Mouse (Mus musculus) cerebellum, adult 9-11 months (tissue): ENCODE results near the gene Zfp423.

Experiments
- DNase-seq: peaks from one replicate; pipeline ENCODE4 v3.0.0; 2022

Zfp423 gene

DNA sequence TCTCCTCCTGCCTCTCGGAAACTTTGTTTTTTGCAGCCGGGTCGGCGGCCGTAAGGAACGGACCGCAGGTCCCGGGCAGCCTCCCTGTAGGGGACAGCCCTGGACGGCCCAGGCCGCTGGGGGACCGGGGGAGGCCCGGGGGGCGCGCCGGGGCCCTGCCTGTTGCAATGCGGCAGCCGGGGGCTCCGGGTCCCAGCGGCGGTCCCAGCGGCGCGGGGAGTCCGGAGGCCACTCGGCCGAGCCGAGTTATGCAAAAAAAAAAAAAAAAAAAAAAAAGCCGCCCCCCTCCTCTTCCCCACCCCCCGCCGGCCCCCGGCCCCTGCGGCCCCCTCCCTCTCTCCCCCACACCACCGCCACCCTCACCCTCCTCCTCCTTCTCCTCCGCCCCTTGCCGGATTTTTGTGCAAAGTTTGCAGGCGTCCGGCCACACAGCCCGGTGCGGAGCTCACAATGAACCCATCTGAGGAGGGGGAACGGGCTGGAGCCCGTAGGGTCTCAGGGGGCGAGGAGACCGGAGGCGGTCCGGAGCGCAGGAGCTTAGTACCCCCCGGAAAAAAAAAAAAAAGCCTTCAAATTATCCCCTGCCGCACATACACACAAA, at the start of gene Zfp423:
Gene Zfp423 (minus strand): TSS at position 276 of the 601 bp plus-strand sequence.
- DNase-seq = peak; percentile 60

DNA sequence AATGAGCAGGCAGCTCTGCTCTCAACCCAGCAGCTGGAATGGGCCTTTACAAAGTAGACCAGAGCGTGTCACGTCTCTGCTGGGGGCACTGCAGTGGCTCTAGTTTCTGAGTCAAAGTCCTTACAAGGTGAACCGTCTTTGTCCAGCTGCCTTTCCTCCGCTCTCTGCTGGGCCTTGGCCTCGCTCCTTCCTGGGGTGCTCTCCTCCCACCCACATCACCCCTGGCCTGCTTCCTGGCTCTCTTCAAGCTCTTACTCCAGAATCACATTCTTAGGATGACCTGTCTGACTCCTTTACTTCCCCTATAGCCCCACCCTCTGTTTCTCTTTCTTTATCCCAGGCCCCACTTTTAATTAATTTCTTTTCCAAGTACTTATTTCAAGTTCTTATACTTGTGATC, 47.4 kb upstream of the Zfp423 start:
- DNase-seq = no peak

DNA sequence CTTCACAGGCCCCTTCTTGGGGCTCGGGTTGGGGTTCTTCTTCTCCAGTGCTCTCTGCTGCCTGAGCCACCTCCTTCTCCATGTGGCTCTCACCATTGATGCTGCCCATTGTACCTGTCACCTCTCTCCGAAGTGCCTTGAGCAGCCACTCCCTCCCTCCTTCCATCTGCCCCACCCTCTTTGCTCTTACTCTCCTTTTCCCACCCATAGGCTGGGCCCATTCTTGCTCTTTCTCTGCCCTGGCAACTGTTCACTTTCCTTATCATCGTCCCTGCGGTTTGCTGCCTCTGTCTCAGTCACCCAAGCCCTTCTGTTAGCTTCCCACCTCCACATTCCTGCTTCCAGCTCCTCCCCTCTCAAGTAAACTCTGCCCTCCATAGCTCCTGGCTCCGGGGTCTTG, 25.4 kb upstream of the Zfp423 start:
- DNase-seq = no peak

DNA sequence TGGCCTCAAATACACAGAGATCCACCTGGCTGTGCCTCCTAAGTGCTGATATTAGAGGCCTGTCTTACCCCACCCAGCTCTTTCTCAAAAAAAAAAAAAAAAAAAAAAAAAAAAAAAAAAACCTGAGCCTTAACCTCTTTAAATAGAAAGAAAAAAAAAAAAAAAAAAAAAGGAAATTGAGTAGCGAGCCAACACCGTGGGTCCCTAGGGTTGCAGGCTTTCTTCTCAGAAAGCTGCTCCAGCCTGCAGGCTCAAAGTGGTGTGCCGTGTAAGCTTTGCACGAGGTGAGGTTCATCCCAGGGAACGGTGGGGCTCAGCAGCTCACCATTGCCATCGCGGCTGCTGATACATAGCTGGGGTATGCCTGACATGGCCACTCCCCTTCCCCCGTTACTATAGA, 24.6 kb upstream of the Zfp423 start:
- DNase-seq = no peak

DNA sequence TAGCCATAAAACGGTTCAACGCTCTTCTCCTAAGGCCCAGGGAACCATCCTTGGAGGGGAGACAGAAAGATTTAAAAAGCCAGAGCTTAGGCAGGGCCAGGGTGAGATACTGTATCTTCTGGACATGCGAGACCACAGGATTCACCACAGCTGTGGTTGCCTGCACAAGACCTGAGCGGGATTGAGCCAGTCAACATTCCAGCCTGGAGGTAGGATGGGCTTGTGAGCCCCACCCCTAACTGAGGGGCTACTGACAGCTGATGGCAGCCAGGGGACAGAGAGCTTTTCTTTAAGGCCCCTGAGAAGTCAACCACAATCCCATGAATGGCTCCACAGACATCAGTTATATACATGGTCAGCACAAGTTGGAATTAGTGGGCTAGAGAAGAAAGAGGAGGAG, 23.5 kb upstream of the Zfp423 start:
- DNase-seq = no peak

DNA sequence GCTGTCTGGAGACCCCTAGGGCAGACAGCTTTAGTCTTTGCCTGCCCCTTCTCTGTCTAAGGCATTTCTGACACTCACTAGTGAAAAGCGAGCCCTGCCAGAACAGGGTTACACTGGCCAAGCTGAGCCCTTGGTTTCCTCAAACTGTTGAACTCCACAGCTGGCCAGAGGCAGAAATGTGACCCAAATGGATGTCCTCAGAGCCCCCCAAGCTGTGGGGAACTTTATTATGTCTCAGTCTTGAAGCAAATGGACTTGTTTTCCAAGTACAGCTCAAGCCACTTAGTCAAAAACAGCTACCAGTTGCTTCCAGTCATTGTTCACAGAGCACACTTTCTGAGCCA, 16.0 kb upstream of the Zfp423 start:
- DNase-seq = no peak

DNA sequence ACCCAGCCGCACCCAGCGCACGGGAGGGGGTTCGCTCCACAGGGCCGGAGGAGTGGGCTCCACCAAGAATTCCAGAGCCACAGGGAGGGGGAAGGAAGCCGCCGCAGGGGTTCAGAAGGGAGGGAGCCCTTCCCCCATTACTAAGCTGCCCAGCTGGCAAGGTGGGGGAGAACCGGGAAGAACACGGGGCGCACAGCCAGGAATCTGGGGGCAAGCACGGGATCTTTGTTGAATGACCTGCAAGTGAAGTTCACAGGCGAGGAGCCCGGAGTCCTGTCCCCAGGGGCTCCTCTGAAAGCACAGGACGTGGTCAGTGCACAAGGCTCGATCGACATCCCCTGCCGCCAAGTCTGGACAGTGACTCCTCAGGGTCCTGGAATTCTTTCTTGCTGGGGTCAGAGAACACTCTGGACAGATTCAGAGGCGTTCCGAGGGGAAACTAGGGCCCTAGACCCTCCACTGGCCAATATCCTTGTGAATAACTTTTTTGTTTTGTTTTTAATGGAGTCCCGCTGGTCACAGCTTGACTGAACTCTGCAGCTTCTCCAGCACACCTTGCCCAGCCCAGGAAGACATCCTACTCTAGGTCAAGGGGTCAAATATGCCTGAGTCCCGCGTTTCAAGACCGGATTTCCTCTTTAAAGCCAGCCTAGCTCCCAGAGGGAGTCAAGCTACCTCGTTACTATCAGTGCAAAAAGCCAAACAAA, 15.5 kb upstream of the Zfp423 start:
- DNase-seq = peak; percentile 20

DNA sequence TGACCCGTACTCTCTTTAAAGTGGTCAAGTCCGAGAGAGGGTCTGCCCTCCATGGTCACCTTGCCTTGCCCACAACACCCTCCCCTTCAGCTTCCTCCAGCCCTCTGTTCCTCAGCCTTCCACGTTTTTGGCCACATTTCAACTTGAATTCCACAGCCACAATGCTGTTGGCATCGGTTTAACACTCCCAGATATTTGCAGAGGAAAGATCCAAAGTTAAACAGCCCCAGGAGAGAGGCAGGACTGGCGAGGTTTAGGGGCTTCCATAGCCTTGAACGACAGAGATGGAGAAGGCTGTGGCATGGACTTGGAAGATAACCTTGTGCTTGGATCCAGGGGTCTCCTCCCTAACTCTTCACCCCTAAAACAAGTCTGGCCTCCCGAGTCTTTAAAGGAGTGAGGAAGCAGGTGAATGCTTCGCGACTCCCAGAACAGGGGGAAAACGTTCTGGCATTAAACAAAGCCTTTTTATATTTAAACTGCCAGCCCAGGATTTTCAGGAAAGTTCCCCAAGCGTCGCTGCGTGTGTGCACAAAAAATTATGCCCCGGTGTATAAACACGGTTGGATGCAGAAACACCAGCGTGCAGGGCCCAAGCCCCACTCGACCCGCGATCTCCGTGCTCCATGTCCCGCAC, 14.8 kb upstream of the Zfp423 start:
- no peak for DNase-seq

DNA sequence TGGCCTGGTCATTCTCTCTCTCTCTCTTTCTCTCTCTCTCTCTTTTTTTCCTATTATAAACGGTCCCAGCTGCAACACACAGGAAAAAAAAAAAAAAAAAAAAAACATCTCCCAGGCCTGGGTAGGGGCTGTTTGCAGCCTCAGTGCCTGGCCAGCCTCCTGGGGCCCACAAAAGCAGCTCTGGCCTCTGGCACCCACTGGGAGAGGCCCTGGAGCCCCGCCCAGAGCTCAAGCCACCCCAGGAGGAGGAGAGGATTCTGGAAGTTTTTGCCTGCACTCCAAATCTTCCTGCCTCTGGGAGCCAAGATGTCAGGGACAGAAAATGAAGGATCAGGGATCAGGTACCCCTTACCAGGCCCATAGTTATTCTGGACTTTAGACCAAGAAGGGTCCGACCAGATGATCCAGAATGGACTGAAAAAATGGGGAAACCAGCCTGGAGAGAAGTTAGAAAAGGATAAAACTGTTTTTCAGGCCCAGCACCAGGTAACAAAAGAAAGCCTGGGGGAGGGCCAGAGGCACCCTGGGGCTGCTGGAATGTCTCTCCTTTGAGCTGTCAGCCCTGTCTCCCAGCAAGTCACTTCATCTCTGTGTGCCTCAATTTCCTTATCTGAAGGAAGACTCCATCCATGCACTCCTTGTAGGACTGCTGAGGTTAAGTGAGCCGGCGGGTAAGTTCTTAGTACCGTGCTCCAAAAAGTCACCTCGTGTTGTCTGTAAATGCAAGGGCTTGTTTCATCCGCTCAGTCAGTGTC, 8.6 kb upstream of the Zfp423 start:
- no peak for DNase-seq

DNA sequence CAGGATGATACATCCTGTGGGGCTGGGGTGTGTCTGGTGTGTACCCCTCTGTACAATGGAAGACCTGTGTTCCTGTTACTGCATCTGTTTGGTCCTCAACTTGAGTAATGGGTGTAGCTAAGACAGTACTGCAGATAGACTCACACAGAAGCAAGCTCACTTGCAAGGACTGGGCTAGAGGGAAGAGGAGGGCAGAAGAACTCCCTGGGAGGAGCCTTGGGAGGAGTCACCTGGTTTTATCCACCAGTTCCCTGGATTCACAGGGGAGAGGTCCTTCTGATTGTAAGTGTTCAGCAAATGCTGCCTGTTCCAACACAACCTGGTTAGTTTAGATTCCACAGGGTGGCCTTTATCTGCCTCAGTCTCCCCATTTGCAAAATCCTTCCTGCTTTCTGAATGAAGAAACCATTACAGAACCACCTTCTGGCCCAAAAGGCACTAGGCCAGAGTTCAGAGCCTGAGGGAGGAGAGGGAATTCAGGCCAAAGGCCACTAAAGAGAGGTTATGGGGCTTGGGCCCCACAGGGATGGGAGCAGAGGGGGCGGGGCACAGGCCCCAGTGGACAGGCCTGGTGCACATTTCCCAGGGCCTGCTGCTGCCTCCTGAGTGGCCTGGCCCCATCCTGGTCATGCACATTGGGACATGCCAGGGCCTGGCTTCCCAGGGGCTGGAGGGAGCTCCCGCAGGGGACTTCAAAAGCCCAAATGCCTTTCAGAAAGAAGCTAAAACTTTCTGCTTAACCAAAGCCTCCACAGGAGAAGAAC, 7.8 kb upstream of the Zfp423 start:
- no peak for DNase-seq

DNA sequence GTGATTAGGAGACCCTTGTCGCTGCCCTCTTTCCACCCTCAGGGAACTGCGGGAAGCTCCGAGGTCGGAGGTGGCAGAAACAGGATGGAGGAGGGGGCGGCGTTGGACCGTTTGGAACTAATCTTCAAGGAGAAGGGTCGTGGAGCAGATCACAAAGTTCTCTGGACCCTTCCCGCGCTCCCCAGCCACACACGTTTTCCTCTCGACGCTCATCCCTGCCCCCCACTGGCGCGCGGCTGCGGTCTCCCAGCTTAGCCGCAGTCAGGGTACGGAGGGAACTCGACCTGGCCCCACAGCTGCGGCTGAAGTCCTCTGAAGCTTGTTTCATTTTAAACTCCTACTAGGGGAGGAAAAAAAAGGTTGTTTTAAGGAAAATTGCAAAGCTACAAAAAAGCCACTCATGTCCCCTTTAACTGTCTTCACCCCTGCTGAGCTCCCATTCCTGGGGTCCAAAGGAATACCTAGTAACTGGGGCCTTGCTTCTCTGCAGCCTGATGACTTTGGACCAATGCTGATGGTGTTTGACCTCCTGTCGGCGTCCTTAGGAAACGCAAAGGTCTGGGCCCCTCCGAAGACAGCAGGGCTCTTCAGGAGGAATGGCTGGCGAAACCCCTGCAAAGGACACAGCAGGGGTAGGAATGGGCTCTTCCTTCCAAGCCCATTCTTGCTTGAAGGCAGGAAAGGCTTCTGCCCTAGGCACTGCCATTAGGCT, 3.3 kb upstream of the Zfp423 start:
- DNase-seq = no peak

DNA sequence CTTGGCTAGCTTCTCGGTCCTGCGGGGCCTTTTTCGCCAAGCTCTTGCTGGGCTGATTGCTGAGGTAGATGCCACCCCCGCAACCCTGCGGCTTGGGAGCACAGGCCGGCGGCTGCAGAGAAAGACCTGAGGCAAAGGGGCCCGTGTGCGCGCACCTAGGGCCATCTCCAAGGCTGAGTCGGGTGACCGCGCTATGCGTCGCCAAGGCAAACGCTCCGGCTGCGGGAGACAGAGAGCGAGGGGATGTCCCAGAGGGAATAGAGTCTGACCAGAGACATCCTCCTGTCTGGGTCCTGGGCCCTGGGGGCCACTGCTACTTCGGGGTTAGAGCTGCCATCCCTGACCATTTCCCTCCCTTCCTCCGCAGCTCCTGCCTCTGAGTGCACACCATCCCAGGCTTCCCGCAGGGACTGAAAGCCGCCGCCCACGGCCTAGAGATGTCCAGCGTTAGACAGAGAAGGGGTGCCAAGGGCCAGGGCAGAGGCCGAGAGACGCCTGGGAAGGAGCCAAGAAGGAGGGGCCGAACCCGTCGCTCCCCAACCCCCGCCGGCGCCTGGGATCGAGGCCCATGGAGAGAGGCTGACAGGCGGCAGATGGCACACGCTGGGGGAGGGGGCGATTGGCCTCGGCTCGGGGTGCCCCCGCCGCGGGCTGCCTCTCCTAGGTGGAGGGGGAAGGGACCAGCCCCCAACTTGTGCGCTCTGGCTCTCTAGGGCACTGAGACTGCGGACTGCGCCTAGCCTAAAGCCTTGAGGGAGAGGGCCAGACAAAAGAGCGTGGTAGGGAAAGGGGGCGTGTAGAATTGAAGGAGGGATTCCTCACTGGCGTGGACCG, 2.5 kb upstream of the Zfp423 start:
- peak; percentile 92 for DNase-seq

DNA sequence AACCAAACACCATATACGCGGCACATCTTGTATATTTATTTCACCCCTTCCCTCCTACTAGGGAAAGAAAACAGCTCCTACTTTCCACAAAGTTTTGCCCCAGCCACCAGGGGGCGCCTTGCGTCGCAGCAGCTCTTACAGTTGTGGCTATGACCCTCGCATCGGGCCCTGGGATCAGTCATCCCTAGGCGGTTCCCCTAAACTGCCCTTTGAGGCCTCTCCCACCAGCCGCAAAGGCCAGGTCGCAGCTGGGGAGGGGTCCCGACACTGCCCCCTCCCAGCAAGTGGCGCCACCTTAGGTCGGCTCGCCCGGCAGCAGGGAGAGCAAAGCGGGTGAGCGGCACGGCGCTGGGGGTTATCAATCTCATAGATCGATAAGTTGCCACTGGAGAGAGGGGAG, 1.7 kb upstream of the Zfp423 start:
- peak; percentile 68 for DNase-seq

DNA sequence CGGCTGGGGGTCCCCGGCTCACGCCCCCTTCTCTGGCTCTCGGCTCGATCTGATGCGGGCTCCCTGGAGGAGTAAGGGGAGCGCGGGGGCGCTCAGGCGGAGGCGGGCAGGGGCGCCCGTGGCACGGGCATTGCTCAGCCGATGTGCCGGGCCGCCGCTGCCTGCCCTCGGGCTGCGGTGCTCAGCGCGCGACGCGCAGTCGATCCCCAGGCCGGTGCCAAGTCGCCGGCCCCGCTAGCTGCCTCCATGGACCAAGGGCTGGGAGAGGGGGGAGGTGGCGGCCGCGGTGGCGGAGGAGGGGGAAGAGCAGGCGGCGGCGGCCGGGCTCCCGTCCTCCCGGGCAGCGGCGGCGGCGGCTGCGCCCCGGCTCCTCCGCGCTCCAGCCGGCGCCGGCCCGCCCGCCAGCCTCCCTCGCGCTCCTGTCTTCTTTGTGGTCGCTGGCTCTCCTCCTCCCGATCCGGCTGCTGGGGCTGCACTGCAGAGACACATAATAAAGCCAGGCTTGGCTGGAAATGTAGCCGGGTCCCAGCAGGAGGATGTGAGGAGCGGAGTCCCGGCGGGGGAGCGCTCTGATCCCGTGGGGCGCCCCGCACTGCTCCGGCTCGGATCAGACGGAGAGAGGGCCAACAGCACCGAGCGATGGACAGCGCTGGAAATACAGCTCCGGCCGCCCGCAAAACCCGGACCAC, 810 bp upstream of the Zfp423 start:
- DNase-seq = peak; percentile 85

DNA sequence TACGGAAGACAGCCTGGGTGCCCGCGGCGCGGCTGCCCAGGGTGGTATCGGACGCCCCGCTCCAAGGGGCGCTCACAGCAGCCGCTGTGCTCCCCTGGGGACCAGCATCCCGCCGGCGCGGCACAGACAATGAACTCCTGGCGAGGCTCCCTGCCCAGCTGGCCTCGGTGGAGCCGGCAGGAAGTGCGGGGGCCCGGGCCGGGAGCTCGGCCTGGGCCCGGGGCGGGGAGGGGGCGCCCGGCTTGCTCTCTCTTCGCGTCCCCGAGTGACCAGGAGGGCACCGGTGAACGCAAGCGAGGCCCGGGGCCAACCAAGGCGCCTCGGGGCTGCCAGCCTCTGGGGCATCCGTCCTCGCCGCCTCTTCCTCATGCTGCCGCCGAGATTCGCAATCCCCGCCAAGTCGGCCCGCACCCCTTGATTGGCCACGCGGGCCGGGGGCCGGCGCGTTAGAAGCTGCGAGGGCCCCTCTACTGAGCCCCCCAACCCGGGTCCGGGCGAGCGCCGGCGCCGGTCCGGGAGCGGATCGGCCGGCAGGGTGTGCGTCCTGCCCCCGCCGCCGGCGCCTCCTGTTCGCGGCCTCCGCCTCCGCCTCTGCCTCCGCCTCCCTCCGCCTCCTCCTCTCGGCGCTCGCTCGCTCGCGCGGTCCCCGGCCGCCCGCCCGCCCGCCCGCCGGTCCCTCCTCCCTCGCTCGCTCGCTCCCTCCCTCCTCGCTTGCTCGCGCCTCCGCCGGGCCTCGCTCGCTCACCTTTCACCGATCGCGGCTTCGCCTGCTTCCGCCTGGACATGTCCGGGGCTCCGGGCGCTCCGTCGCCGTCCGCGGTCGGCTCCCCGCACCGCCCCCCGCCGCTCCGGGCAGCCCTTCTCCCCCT, 710 bp downstream of the Zfp423 start:
- peak; percentile 83 for DNase-seq

DNA sequence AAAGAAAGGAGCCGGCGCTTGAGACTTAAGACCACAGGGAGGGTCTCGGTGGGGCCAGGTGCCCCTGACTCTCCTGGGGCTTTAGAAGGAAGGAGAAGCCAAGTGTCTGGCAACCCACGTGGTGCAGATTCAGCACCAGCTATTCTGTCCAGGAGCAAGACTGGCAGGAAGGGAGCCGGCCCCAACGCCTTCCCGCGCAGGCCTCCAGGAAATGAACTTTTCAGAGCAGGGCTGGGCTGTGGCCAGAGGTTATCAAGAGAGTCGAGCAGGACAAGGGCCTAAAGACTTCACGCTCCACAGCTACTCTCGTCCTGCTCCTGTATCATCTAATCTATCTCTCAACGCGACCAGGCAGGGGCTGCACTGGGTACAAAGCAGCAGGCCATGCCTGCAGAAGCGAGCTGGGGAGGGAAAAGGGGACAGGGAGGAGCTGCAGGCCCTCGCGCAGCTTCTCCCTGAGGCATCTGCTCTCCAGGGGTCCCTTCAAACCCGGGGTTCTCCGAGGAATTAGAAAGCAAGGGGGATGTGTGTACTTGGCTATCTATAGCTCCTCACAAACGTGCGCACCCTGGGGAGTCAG, 1.4 kb downstream of the Zfp423 start:
- DNase-seq = peak; percentile 69

DNA sequence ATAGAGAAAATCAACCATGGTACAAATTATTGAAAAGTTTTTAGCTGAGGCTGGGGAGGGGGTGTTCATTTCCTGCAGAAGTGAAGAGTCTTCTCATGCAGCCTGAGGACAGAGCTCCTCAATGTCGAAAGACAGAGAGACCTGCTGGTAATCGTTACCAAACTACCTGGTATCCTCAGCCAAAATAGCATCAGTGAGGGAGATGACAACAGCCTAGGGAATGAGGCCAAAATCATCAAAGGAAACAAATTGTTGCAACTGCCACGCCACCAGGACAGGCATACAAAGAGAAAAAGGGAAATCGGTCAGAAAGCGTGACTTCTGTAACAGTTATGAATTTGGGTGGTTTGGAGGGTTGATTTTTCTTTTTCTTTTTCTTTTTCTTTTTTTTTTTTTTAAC, 3.4 kb downstream of the Zfp423 start:
- DNase-seq = peak; percentile 50

DNA sequence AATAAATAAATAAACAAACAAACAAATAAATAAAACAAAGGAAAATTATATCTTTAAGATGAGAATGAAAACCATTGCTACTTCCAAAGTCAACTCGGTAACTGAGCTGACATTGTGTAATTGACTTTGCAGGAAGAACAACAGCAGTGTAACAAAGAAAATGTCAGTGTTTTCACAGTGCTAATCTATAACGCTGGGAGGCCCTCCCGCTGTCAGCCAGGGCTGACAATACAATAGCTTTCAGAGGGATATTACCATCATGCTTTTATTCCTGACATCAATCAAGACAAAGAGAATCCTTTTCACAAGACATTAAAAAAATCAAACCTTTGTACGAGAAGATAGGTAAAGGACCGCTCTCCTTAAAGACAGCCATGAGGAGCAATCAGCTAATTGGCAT, 5.9 kb downstream of the Zfp423 start:
- no peak for DNase-seq

DNA sequence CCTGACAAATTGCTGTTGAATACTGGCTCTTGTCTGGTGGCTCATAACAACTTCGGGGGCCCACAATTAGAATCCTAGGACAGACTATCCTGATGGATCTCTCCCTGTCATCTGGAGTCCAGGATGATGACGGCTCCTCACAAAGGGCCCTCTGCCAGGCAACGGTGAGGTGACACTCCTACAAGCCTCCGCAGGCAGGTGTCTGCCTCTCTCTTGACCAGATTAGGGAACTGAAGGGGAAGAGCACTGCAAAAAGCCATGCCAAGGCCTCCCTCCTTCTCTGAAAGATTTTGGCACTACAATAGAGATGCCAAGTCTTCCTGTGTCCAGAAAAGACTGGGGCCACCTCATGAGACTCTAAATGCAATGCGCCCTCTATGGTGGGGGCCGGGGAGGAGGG, 7.1 kb downstream of the Zfp423 start:
- DNase-seq = no peak
